Mouse (Mus musculus) E14TG2a.4 (cell line): ENCODE results near the gene Tet1.

Source experiments
- CTCF ChIP-seq: conservative IDR thresholded peaks from 2 replicates; pipeline ENCODE4 v1.5.1; 2014; ENCODE audit warnings: low read length
- NANOG ChIP-seq: IDR thresholded peaks from 2 replicates; pipeline ENCODE4 v1.6.1; 2014; ENCODE audit warnings: borderline replicate concordance, low read length, mixed read lengths
- POU5F1 ChIP-seq: IDR thresholded peaks from 2 replicates; pipeline ENCODE4 v1.6.1; 2014; ENCODE audit warnings: low read length, borderline replicate concordance

- TF ChIP-seq CTCF (no peak), NANOG (no peak), POU5F1 (no peak)
These were observed 33.2 kb downstream of the Tet1 start for GRCm38 (mm10) chr10:62875565-62875964.
